Mouse (Mus musculus): ENCODE results near the gene Sh3bgrl3. TPM values are rescaled to one million over a fixed set of nuclear protein-coding genes. Genes with fewer than 3 reads are reported as not detected.

Gene Sh3bgrl3
- polyA plus RNA-seq, 1 experiment from 2014 or later = 522 TPM

GRCm38 (mm10) chr4:134132117-134132516, 3.5 kb upstream of the Sh3bgrl3 start:
- Histone ChIP-seq H3K4me2 (replicated peaks; ENCODE audit: low read depth) (no peak overlapping the region), H3K4me3 (ENCODE audit: low read depth, low read length) (no peak overlapping the region), H3K4me1 (replicated peaks; ENCODE audit: control insufficient read depth, insufficient read depth, low read length) (peaks cover 13% of the 10 kb centered on the region; the same call in 1 of the 2 replicates), H3K9ac (ENCODE audit: low read depth, low read length) (no peak overlapping the region), H3K36me3 (ENCODE audit: control insufficient read depth, insufficient read depth) (peaks cover 10% of the 10 kb centered on the region; the same call in 1 of the 2 replicates), H3K27ac (ENCODE audit: low read depth, low read length) (no peak overlapping the region), H3K9me3 (ENCODE audit: control insufficient read depth) (no peaks in the 10 kb centered on the region), H3K27me3 (replicated peaks; ENCODE audit: control insufficient read depth, insufficient read depth, low read length) (no peaks in the 10 kb centered on the region)
- 65% methylated on average over 3 of the region's 3 CpGs for WGBS
- TF ChIP-seq CTCF (IDR thresholded peaks at IDR 0.05; ENCODE audit: low read depth) = no peak
- ATAC-seq = no peak

- no peak for ATAC-seq
- Histone ChIP-seq H3K36me3 (ENCODE audit: control insufficient read depth, insufficient read depth) (peaks cover 10% of the 10 kb centered on the region; the same call in 1 of the 2 replicates), H3K9me3 (ENCODE audit: control insufficient read depth) (no peaks in the 10 kb centered on the region), H3K4me3 (ENCODE audit: low read depth, low read length) (peak overlapping the region; percentile 86), H3K4me2 (replicated peaks; ENCODE audit: low read depth) (peak overlapping the region; percentile 90), H3K4me1 (replicated peaks; ENCODE audit: control insufficient read depth, insufficient read depth, low read length) (peaks cover 13% of the 10 kb centered on the region; the same call in 1 of the 2 replicates), H3K27me3 (replicated peaks; ENCODE audit: control insufficient read depth, insufficient read depth, low read length) (no peaks in the 10 kb centered on the region), H3K27ac (ENCODE audit: low read depth, low read length) (peak overlapping the region; percentile 82), H3K9ac (ENCODE audit: low read depth, low read length) (peak overlapping the region; percentile 83)
- no peak for TF ChIP-seq CTCF (IDR thresholded peaks at IDR 0.05; ENCODE audit: low read depth)
- 44% methylated on average over 6 of the region's 6 CpGs for WGBS
Measured at GRCm38 (mm10) chr4:134129482-134129881, 893 bp upstream of the Sh3bgrl3 start.

- TF ChIP-seq CTCF (IDR thresholded peaks at IDR 0.05; ENCODE audit: low read depth) = no peak
- Histone ChIP-seq H3K36me3 (ENCODE audit: control insufficient read depth, insufficient read depth) (peaks cover 7% of the 10 kb centered on the region; the same call in 1 of the 2 replicates), H3K9me3 (ENCODE audit: control insufficient read depth) (no peaks in the 10 kb centered on the region), H3K27ac (ENCODE audit: low read depth, low read length) (peak overlapping the region; percentile 82), H3K4me3 (ENCODE audit: low read depth, low read length) (peak overlapping the region; percentile 86), H3K4me2 (replicated peaks; ENCODE audit: low read depth) (peak overlapping the region; percentile 90), H3K9ac (ENCODE audit: low read depth, low read length) (peak overlapping the region; percentile 83), H3K4me1 (replicated peaks; ENCODE audit: control insufficient read depth, insufficient read depth, low read length) (peaks cover 13% of the 10 kb centered on the region; the same call in 1 of the 2 replicates), H3K27me3 (replicated peaks; ENCODE audit: control insufficient read depth, insufficient read depth, low read length) (no peaks in the 10 kb centered on the region)
- WGBS = under 1% methylated on average over 14 of the region's 14 CpGs
- ATAC-seq = peak; percentile 58
Measured at GRCm38 (mm10) chr4:134128983-134129362, 384 bp upstream of the Sh3bgrl3 start.

DNA sequence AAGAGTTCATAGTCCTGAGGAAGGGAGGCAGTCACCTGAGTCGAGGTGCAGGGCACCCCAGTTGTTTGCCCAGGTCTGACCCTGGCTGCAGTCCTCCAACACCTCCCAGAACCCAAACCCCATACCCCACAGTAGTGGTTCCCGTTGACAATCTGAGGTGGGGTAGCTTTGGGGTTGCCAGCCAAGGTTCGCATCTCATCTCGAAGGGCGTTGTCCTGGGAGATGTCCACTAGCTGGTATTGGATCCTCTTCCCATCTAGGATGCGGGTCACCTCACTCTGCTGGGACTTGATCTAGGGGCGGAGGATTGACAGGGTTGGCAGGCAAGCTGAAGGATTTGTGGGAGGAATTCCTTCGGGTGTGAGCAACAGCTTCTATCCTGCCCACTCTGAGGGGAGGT, 796 bp downstream of the Sh3bgrl3 start:
- Histone ChIP-seq H3K9me3 (ENCODE audit: control insufficient read depth) (no peaks in the 10 kb centered on the region), H3K4me3 (ENCODE audit: low read depth, low read length) (peak overlapping the region; percentile 86), H3K36me3 (ENCODE audit: control insufficient read depth, insufficient read depth) (peaks cover 4% of the 10 kb centered on the region; the same call in 1 of the 2 replicates), H3K4me1 (replicated peaks; ENCODE audit: control insufficient read depth, insufficient read depth, low read length) (peaks cover 13% of the 10 kb centered on the region; the same call in 1 of the 2 replicates), H3K27me3 (replicated peaks; ENCODE audit: control insufficient read depth, insufficient read depth, low read length) (no peaks in the 10 kb centered on the region), H3K9ac (ENCODE audit: low read depth, low read length) (peak overlapping the region; percentile 83), H3K4me2 (replicated peaks; ENCODE audit: low read depth) (peak overlapping the region; percentile 90), H3K27ac (ENCODE audit: low read depth, low read length) (peak overlapping the region; percentile 28; the same call in 1 of the 2 replicates)
- 46% methylated on average over 8 of the region's 8 CpGs for WGBS
- no peak for TF ChIP-seq CTCF (IDR thresholded peaks at IDR 0.05; ENCODE audit: low read depth)
- ATAC-seq = no peak

GRCm38 (mm10) chr4:134127121-134127455, 1.5 kb downstream of the Sh3bgrl3 start:
- Histone ChIP-seq H3K36me3 (ENCODE audit: control insufficient read depth, insufficient read depth) (peaks cover 4% of the 10 kb centered on the region; the same call in 1 of the 2 replicates), H3K27me3 (replicated peaks; ENCODE audit: control insufficient read depth, insufficient read depth, low read length) (no peaks in the 10 kb centered on the region), H3K9me3 (ENCODE audit: control insufficient read depth) (no peaks in the 10 kb centered on the region), H3K4me2 (replicated peaks; ENCODE audit: low read depth) (peak overlapping the region; percentile 90), H3K4me3 (ENCODE audit: low read depth, low read length) (no peak overlapping the region), H3K4me1 (replicated peaks; ENCODE audit: control insufficient read depth, insufficient read depth, low read length) (0 out of 2 replicates have a peak, but pooled peaks cover 13% of the 10 kb centered on the region), H3K27ac (ENCODE audit: low read depth, low read length) (peak overlapping the region; percentile 28; the same call in 1 of the 2 replicates), H3K9ac (ENCODE audit: low read depth, low read length) (no peak overlapping the region)
- WGBS = 79% methylated on average over 7 of the region's 7 CpGs
- no peak for TF ChIP-seq CTCF (IDR thresholded peaks at IDR 0.05; ENCODE audit: low read depth)
- no peak for ATAC-seq

GRCm38 (mm10) chr4:134126300-134127120, 2.1 kb downstream of the Sh3bgrl3 start:
- ATAC-seq = no peak
- 86% methylated on average over 21 of the region's 21 CpGs for WGBS
- Histone ChIP-seq H3K9me3 (ENCODE audit: control insufficient read depth) (no peaks in the 10 kb centered on the region), H3K36me3 (ENCODE audit: control insufficient read depth, insufficient read depth) (peaks cover 4% of the 10 kb centered on the region; the same call in 1 of the 2 replicates), H3K4me2 (replicated peaks; ENCODE audit: low read depth) (peak overlapping the region; percentile 90), H3K4me3 (ENCODE audit: low read depth, low read length) (no peak overlapping the region), H3K4me1 (replicated peaks; ENCODE audit: control insufficient read depth, insufficient read depth, low read length) (0 out of 2 replicates have a peak, but pooled peaks cover 13% of the 10 kb centered on the region), H3K27me3 (replicated peaks; ENCODE audit: control insufficient read depth, insufficient read depth, low read length) (no peaks in the 10 kb centered on the region), H3K9ac (ENCODE audit: low read depth, low read length) (no peak overlapping the region), H3K27ac (ENCODE audit: low read depth, low read length) (no peak overlapping the region)
- TF ChIP-seq CTCF (IDR thresholded peaks at IDR 0.05; ENCODE audit: low read depth) = no peak

Measured in intestine, postnatal 0 days (tissue).